In the genomic region with DNA sequence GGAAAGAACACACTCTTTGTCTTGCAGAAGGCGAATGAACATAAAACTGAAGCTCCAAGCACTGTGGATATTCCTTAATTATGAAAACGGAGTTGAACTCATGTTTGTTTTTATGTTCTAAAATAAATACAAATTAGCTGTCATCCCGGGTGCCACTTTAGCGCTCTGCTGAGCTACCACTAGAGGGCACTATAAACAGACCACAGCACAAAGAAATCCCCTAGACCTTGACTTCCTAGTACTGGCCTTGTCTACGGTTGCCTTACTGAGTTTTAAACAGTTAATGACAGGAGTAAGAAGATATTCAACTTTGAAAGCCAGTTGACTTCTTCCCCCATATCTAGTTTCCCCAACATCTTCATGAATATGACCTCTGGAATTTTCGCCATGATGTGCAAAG, we compare ENCODE assay signal across 8 mouse cellular contexts. TPM values are rescaled to one million over a fixed set of nuclear protein-coding genes. Genes with fewer than 3 reads are reported as not detected.
DNase-seq lines count a peak whose midpoint lies in the region; ATAC-seq and TF ChIP-seq lines count a peak whose summit lies in the region.

No protein-coding gene starts in this region.

- peaks cover 7% of the 10 kb centered on the region for H3K4me1 ChIP-seq in liver, embryonic 11.5 days (replicated peaks; ENCODE audit: control insufficient read depth, insufficient read depth, low read length)
- peaks cover 21% of the 10 kb centered on the region for H3K4me1 ChIP-seq in G1E (ENCODE audit: insufficient read depth, low read depth, low read length)
- H3K4me1 ChIP-seq in midbrain, embryonic 13.5 days (replicated peaks): peaks cover 10% of the 10 kb centered on the region; the same call in 1 of the 2 replicates
- H3K4me1 ChIP-seq in forebrain, embryonic 16.5 days (replicated peaks; ENCODE audit: control insufficient read depth, insufficient read depth, low read length): no peaks in the 10 kb centered on the region; the same call in 1 of the 2 replicates

- ATAC-seq in liver, embryonic 11.5 days (replicated peaks; ENCODE audit: low FRiP score): no peak
- ATAC-seq in G1E (ENCODE audit: extremely low read depth, insufficient number of reproducible peaks, low FRiP score, poor library complexity, severe bottlenecking): no peak
- peak; percentile 79 for ATAC-seq in granulocyte monocyte progenitor cell, adult 5-6 weeks (replicated peaks; ENCODE audit: poor library complexity, severe bottlenecking)
- peak; percentile 65; the same call in 1 of the 2 replicates for ATAC-seq in midbrain, embryonic 13.5 days
- no peak for ATAC-seq in forebrain, embryonic 16.5 days

- no peaks in the 10 kb centered on the region for H3K36me3 ChIP-seq in liver, embryonic 11.5 days (ENCODE audit: control insufficient read depth, insufficient read depth, low read length)
- no peaks in the 10 kb centered on the region for H3K36me3 ChIP-seq in G1E (replicated peaks)
- H3K36me3 ChIP-seq in midbrain, embryonic 13.5 days: no peaks in the 10 kb centered on the region
- H3K36me3 ChIP-seq in forebrain, embryonic 16.5 days (ENCODE audit: control insufficient read depth, insufficient read depth): no peaks in the 10 kb centered on the region

- no peak overlapping the region for H3K9ac ChIP-seq in liver, embryonic 11.5 days (ENCODE audit: low read depth, low read length)
- H3K9ac ChIP-seq in midbrain, embryonic 13.5 days (replicated peaks): no peak overlapping the region
- no peak overlapping the region for H3K9ac ChIP-seq in forebrain, embryonic 16.5 days (replicated peaks; ENCODE audit: low read depth, low read length)

- no peaks in the 10 kb centered on the region for H3K27me3 ChIP-seq in liver, embryonic 11.5 days (replicated peaks; ENCODE audit: control insufficient read depth, insufficient read depth, low read length)
- no peaks in the 10 kb centered on the region for H3K27me3 ChIP-seq in G1E (ENCODE audit: insufficient read depth, low read length)
- peaks cover 7% of the 10 kb centered on the region; the same call in 1 of the 2 replicates for H3K27me3 ChIP-seq in midbrain, embryonic 13.5 days
- no peaks in the 10 kb centered on the region for H3K27me3 ChIP-seq in forebrain, embryonic 16.5 days (replicated peaks; ENCODE audit: control insufficient read depth, insufficient read depth, low read length)

- H3K9me3 ChIP-seq in liver, embryonic 11.5 days (ENCODE audit: control insufficient read depth, low read length): no peaks in the 10 kb centered on the region
- H3K9me3 ChIP-seq in G1E (replicated peaks): peaks cover 6% of the 10 kb centered on the region
- no peaks in the 10 kb centered on the region for H3K9me3 ChIP-seq in midbrain, embryonic 13.5 days
- no peaks in the 10 kb centered on the region for H3K9me3 ChIP-seq in forebrain, embryonic 16.5 days (ENCODE audit: control insufficient read depth, low read length)

- 20% methylated on average over 6 of the region's 6 CpGs for WGBS in liver, embryonic 11.5 days
- WGBS in midbrain, embryonic 13.5 days: 20% methylated on average over 6 of the region's 6 CpGs
- 21% methylated on average over 6 of the region's 6 CpGs for WGBS in forebrain, embryonic 16.5 days

- H3K27ac ChIP-seq in liver, embryonic 11.5 days (ENCODE audit: low read depth, low read length): no peak overlapping the region
- H3K27ac ChIP-seq in midbrain, embryonic 13.5 days: no peak overlapping the region
- H3K27ac ChIP-seq in forebrain, embryonic 16.5 days (ENCODE audit: low read length): no peak overlapping the region

- H3K4me2 ChIP-seq in liver, embryonic 11.5 days: no peak overlapping the region
- H3K4me2 ChIP-seq in midbrain, embryonic 13.5 days (replicated peaks): no peak overlapping the region
- H3K4me2 ChIP-seq in forebrain, embryonic 16.5 days (ENCODE audit: low read length): no peak overlapping the region

- DNase-seq in liver: peak; percentile 36
- DNase-seq in liver, embryonic 11.5 days (ENCODE audit: low spot score): no peak
- DNase-seq in G1E (ENCODE audit: low spot score): peak; percentile 35
- peak; percentile 49 for DNase-seq in c-Kit-positive CD71-positive TER-119-positive erythroid progenitor cells, embryonic 14.5 days (ENCODE audit: low spot score)
- peak; percentile 52 for DNase-seq in layer of hippocampus, adult 9-10 months (ENCODE audit: low spot score)

- H3K4me3 ChIP-seq in liver, embryonic 11.5 days (ENCODE audit: low read depth, low read length): no peak overlapping the region
- no peak overlapping the region for H3K4me3 ChIP-seq in G1E (ENCODE audit: low read depth, low read length)
- no peak overlapping the region for H3K4me3 ChIP-seq in midbrain, embryonic 13.5 days (replicated peaks)
- no peak overlapping the region for H3K4me3 ChIP-seq in forebrain, embryonic 16.5 days (replicated peaks; ENCODE audit: low read length)

- TF ChIP-seq CTCF in G1E (IDR thresholded peaks at IDR 0.05; ENCODE audit: low read depth, low read length): peak; percentile 87

RNA-seq across cellular contexts. Expression of gene Hspb3, which starts 29.9 kb away (rescaled TPM):
- polyA plus RNA-seq in liver, embryonic 11.5 days (2014; fragmentation: Nextera tagmentation; extraction: Ambion mirVana): 0.25 and 0.59 TPM in 2 replicates
- total RNA-seq in G1E (2014; fragmentation: Nextera tagmentation): not detected in 2 replicates
- not detected in 2 replicates for total RNA-seq in G1E (2017)
- not detected in 2 replicates for polyA plus RNA-seq in G1E (2012)
- not detected in 2 replicates for total RNA-seq in granulocyte monocyte progenitor cell, adult 5-6 weeks (2014; fragmentation: Nextera tagmentation)
- not detected in 2 replicates for total RNA-seq in granulocyte monocyte progenitor cell, adult 5-6 weeks (2017)
- 0.28 TPM in 1 of 2 replicates, not detected in the other for polyA plus RNA-seq in midbrain, embryonic 13.5 days (2015; fragmentation: Nextera tagmentation; extraction: Ambion mirVana)
- 1.1 and 1.4 TPM in 2 replicates for polyA plus RNA-seq in forebrain, embryonic 16.5 days (2015; fragmentation: Nextera tagmentation; extraction: Ambion mirVana)

Comparison
In these comparisons a context has a peak if more than half of its experiments do, and no peak if none do; other contexts are left out.
1. ATAC-seq: peak in granulocyte monocyte progenitor cell, adult 5-6 weeks (single experiment) and midbrain, embryonic 13.5 days (single experiment); none in liver, embryonic 11.5 days (single experiment), G1E (single experiment) and forebrain, embryonic 16.5 days (single experiment).